Mouse (Mus musculus): ENCODE results near the gene Rfc2. TPM values are rescaled to one million over a fixed set of nuclear protein-coding genes. Genes with fewer than 3 reads are reported as not detected.

Rfc2 gene
- polyA plus RNA-seq, 2 experiments: 241 to 246 TPM

DNA sequence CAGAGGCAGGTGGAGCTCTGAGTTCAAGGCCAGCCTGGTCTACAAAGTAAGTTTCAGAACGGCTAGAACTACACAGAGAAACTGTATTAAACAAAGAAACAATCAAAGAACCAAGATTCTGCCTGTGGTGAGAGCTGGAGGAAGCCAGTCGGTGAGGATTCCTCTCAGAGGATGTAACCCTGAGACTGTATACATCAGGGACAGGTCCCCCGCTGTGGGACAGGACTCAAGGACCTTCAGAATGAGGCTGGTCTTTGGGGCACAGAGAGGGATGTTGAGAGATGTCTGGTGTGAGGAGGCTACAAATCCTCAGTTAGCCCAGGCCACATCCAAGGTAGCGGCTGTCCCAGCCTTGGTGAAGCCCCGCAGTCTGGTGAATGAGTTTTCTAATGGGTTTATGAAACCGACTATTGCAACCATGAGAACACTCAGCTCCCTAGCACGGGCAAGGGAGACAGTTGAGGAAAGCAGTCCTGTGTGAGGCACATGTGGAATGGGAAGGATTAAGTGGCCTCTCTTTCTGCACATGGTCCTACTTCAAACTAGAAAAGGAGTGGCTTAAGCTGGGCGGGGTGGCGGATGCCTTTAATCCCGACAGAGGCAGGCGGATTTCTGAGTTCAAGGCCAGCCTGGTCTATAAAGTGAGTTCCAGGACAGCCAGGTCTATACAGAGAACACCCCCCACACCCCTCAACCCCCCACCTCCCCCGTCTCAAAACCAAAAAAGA, 28.9 kb downstream of the Rfc2 start:
- DNase-seq (ENCODE audit: low spot score): no peak
- no peak for TF ChIP-seq POLR2A (IDR thresholded peaks at IDR 0.05; ENCODE audit: borderline replicate concordance, extremely low read depth, insufficient read depth, insufficient read length)

DNA sequence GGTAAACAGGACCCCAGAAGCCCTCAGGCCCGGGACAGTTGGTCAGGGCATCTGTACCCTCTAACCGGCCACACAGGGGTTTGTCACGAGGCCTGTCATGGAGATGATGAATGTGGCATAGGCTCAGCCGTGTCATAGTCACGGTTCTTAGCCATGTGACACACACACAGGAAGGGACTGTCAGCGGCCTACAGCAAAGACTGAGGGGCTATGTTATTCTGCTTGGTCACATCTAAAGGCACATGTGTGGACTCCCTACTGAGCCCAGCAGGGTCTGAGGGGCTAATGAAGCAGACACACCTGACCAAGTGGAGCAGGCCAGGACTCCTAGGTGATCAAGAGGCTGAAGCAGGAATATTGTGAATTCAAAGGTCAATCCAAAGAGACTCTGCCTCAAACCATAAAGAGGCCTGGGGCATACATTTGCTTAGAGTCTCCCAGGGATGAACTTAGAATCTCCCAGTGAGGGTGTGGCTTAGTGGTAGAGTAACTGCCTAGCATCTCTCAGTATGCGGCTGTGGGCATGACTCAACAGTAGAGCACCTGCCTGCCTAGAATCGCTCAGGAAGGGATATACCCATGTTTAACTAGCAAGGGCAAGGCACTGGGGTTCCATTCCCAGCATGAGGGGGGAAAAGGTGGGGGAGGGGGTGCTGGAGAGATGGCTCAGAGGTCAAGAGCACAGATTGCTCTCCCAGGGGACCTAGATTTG, 30.8 kb downstream of the Rfc2 start:
- DNase-seq (ENCODE audit: low spot score): no peak
- 55% methylated on average over 8 of the region's 8 CpGs for WGBS
- H3K4me1 ChIP-seq (ENCODE audit: control insufficient read depth, insufficient read depth, low read length): no peaks in the 10 kb centered on the region

More for the DNA sequence above, 28.9 kb downstream of the Rfc2 start:
- ATAC-seq (ENCODE audit: low FRiP score, low read depth): no peak
- 0 out of 2 replicates have a peak, but pooled peaks cover under 1% of the 10 kb centered on the region for H3K36me3 ChIP-seq (ENCODE audit: control insufficient read depth, insufficient read depth, low read length)
- H3K4me2 ChIP-seq (replicated peaks; ENCODE audit: low read depth, low read length, severe bottlenecking): no peak overlapping the region
- H3K4me3 ChIP-seq (replicated peaks; ENCODE audit: low read length): no peak overlapping the region
- H3K27me3 ChIP-seq (ENCODE audit: control insufficient read depth, insufficient read depth, low read length): no peaks in the 10 kb centered on the region
- WGBS: 86% methylated on average over 12 of the region's 12 CpGs
- no peak overlapping the region for H3K9ac ChIP-seq (ENCODE audit: low read depth, low read length, severe bottlenecking)
- no peak overlapping the region for H3K27ac ChIP-seq (replicated peaks; ENCODE audit: low read depth, low read length)
- no peaks in the 10 kb centered on the region for H3K4me1 ChIP-seq (ENCODE audit: control insufficient read depth, insufficient read depth, low read length)
- H3K9me3 ChIP-seq (ENCODE audit: control insufficient read depth, low read length): no peaks in the 10 kb centered on the region

GRCm38 (mm10) chr5:134613727-134614126, 32.6 kb downstream of the Rfc2 start:
- DNase-seq (ENCODE audit: low spot score): no peak
- no peak overlapping the region; the same call in 1 of the 2 replicates for H3K27ac ChIP-seq (replicated peaks; ENCODE audit: low read depth, low read length)

More for the DNA sequence above, 30.8 kb downstream of the Rfc2 start:
- Histone ChIP-seq H3K27ac (replicated peaks; ENCODE audit: low read depth, low read length) (no peak overlapping the region), H3K4me2 (replicated peaks; ENCODE audit: low read depth, low read length, severe bottlenecking) (no peak overlapping the region), H3K36me3 (ENCODE audit: control insufficient read depth, insufficient read depth, low read length) (peaks cover 11% of the 10 kb centered on the region), H3K9me3 (ENCODE audit: control insufficient read depth, low read length) (no peaks in the 10 kb centered on the region), H3K27me3 (ENCODE audit: control insufficient read depth, insufficient read depth, low read length) (no peaks in the 10 kb centered on the region), H3K9ac (ENCODE audit: low read depth, low read length, severe bottlenecking) (no peak overlapping the region), H3K4me3 (replicated peaks; ENCODE audit: low read length) (no peak overlapping the region)
- ATAC-seq (ENCODE audit: low FRiP score, low read depth): no peak
- TF ChIP-seq POLR2A (IDR thresholded peaks at IDR 0.05; ENCODE audit: borderline replicate concordance, extremely low read depth, insufficient read depth, insufficient read length): no peak

DNA sequence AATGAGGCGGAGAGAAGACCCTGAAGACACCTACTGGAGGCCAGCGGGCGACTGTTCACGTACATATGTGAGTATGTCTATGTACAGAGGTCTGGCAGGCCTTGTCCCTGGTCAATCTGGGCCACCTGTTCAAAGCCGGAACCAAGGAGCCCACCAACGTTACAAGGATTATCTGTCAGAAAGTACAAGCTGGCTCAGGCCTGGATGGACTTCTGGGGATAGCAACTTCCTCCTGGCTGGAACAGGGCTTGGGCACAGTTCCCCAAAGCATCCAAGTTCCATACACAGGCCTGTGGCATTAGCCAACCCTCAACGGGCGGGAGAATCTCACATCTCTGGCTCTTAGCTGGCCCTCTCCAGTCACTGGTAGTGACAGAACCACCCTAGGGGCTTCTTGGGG, 33.1 kb downstream of the Rfc2 start:
- no peak for ATAC-seq (ENCODE audit: low FRiP score, low read depth)
- TF ChIP-seq POLR2A (IDR thresholded peaks at IDR 0.05; ENCODE audit: borderline replicate concordance, extremely low read depth, insufficient read depth, insufficient read length): no peak
- Histone ChIP-seq H3K9ac (ENCODE audit: low read depth, low read length, severe bottlenecking) (no peak overlapping the region), H3K27me3 (ENCODE audit: control insufficient read depth, insufficient read depth, low read length) (no peaks in the 10 kb centered on the region), H3K9me3 (ENCODE audit: control insufficient read depth, low read length) (no peaks in the 10 kb centered on the region), H3K4me3 (replicated peaks; ENCODE audit: low read length) (no peak overlapping the region), H3K27ac (replicated peaks; ENCODE audit: low read depth, low read length) (no peak overlapping the region), H3K4me2 (replicated peaks; ENCODE audit: low read depth, low read length, severe bottlenecking) (no peak overlapping the region), H3K36me3 (ENCODE audit: control insufficient read depth, insufficient read depth, low read length) (peaks cover 33% of the 10 kb centered on the region), H3K4me1 (ENCODE audit: control insufficient read depth, insufficient read depth, low read length) (no peaks in the 10 kb centered on the region)
- 88% methylated on average over 8 of the region's 8 CpGs for WGBS
- DNase-seq (ENCODE audit: low spot score): no peak

More at GRCm38 (mm10) chr5:134613727-134614126, 32.6 kb downstream of the Rfc2 start:
- Histone ChIP-seq H3K9ac (ENCODE audit: low read depth, low read length, severe bottlenecking) (no peak overlapping the region), H3K4me1 (ENCODE audit: control insufficient read depth, insufficient read depth, low read length) (no peaks in the 10 kb centered on the region), H3K27me3 (ENCODE audit: control insufficient read depth, insufficient read depth, low read length) (no peaks in the 10 kb centered on the region), H3K36me3 (ENCODE audit: control insufficient read depth, insufficient read depth, low read length) (peaks cover 27% of the 10 kb centered on the region), H3K9me3 (ENCODE audit: control insufficient read depth, low read length) (no peaks in the 10 kb centered on the region), H3K4me3 (replicated peaks; ENCODE audit: low read length) (no peak overlapping the region), H3K4me2 (replicated peaks; ENCODE audit: low read depth, low read length, severe bottlenecking) (no peak overlapping the region)
- no peak for ATAC-seq (ENCODE audit: low FRiP score, low read depth)
- WGBS: 90% methylated on average over 7 of the region's 9 CpGs
- no peak for TF ChIP-seq POLR2A (IDR thresholded peaks at IDR 0.05; ENCODE audit: borderline replicate concordance, extremely low read depth, insufficient read depth, insufficient read length)

- 85% methylated on average over 7 of the region's 7 CpGs for WGBS
- no peak for TF ChIP-seq POLR2A (IDR thresholded peaks at IDR 0.05; ENCODE audit: borderline replicate concordance, extremely low read depth, insufficient read depth, insufficient read length)
- no peak within 1 kb of the TSS for H3K9ac ChIP-seq (ENCODE audit: low read depth, low read length, severe bottlenecking)
These were observed 33.6 kb downstream of the Rfc2 start, which contains the start of gene Lat2 for GRCm38 (mm10) chr5:134614802-134615201. Gene Lat2 (minus strand): TSS chr5:134615025.

More at GRCm38 (mm10) chr5:134614802-134615201, 33.6 kb downstream of the Rfc2 start, which contains the start of gene Lat2:
- Histone ChIP-seq H3K9me3 (ENCODE audit: control insufficient read depth, low read length) (no peaks in the 10 kb centered on the region), H3K27ac (replicated peaks; ENCODE audit: low read depth, low read length) (no peak within 1 kb of the TSS; the same call in 1 of the 2 replicates), H3K27me3 (ENCODE audit: control insufficient read depth, insufficient read depth, low read length) (no peaks in the 10 kb centered on the region), H3K4me3 (replicated peaks; ENCODE audit: low read length) (no peak within 1 kb of the TSS), H3K36me3 (ENCODE audit: control insufficient read depth, insufficient read depth, low read length) (peaks cover 38% of the 10 kb centered on the region), H3K4me1 (ENCODE audit: control insufficient read depth, insufficient read depth, low read length) (no peaks in the 10 kb centered on the region), H3K4me2 (replicated peaks; ENCODE audit: low read depth, low read length, severe bottlenecking) (no peak within 1 kb of the TSS)
- ATAC-seq (ENCODE audit: low FRiP score, low read depth): no peak
- DNase-seq (ENCODE audit: low spot score): no peak

Data from limb, embryonic 14.5 days (tissue).